Mouse (Mus musculus) thymus, postnatal 0 days (tissue): Measurements from ENCODE around the gene Slc30a1. TPM values are rescaled to one million over a fixed set of nuclear protein-coding genes. Genes with fewer than 3 reads are reported as not detected.
A peak's percentile ranks its signal among the peaks of the same experiment; 100 is the strongest.

ENCODE experiments used
- DNase-seq: peaks from one replicate; pipeline ENCODE4 v3.0.0-alpha.2; 2015; ENCODE audit warnings: low spot score
- polyA plus RNA-seq: library from polyadenylated mRNA; unstranded; fragments of >200 nt; fragmentation: Nextera tagmentation; extraction: Ambion mirVana; gene quantifications from 2 replicates; pipeline ENCODE4 v1.2.1, GENCODE M21; 2015

The Slc30a1 gene
- polyA plus RNA-seq, 1 experiment from 2014 or later, result 2.6 TPM

- no peak for DNase-seq
Observed at GRCm38 (mm10) chr1:191896806-191897552, 9.6 kb upstream of the Slc30a1 start.

GRCm38 (mm10) chr1:191905637-191906533 is 682 bp upstream of the Slc30a1 start:
- DNase-seq, result no peak

GRCm38 (mm10) chr1:191907431-191907810 is 854 bp downstream of the Slc30a1 start:
- peak; percentile 65 for DNase-seq

GRCm38 (mm10) chr1:191908906-191909305 is 2.3 kb downstream of the Slc30a1 start:
- no peak for DNase-seq

- no peak for DNase-seq
Observed at GRCm38 (mm10) chr1:191909316-191909715, 2.7 kb downstream of the Slc30a1 start.

GRCm38 (mm10) chr1:191910646-191911045 is 4.1 kb downstream of the Slc30a1 start:
- no peak for DNase-seq

- DNase-seq, result no peak
Observed at GRCm38 (mm10) chr1:191911067-191911668, 4.6 kb downstream of the Slc30a1 start.

GRCm38 (mm10) chr1:191914647-191915046 is 8.1 kb downstream of the Slc30a1 start:
- DNase-seq, result no peak

GRCm38 (mm10) chr1:191915586-191915985 is 9.0 kb downstream of the Slc30a1 start:
- DNase-seq, result no peak

GRCm38 (mm10) chr1:191916876-191917275 is 10.3 kb downstream of the Slc30a1 start:
- no peak for DNase-seq

GRCm38 (mm10) chr1:191919336-191919735 is 12.8 kb downstream of the Slc30a1 start:
- DNase-seq, result no peak

- no peak for DNase-seq
Observed at GRCm38 (mm10) chr1:191921701-191922100, 15.1 kb downstream of the Slc30a1 start.

- DNase-seq, result no peak
Observed at GRCm38 (mm10) chr1:191925496-191925895, 18.9 kb downstream of the Slc30a1 start.

GRCm38 (mm10) chr1:191926681-191927080 is 20.1 kb downstream of the Slc30a1 start:
- no peak for DNase-seq

GRCm38 (mm10) chr1:191928345-191928744 is 21.8 kb downstream of the Slc30a1 start:
- DNase-seq, result no peak

- DNase-seq, result no peak
Observed at GRCm38 (mm10) chr1:191929065-191929464, 22.5 kb downstream of the Slc30a1 start.

GRCm38 (mm10) chr1:191929897-191930524 is 23.4 kb downstream of the Slc30a1 start:
- no peak for DNase-seq

- no peak for DNase-seq
Observed at GRCm38 (mm10) chr1:191930525-191931105, 24.0 kb downstream of the Slc30a1 start.

GRCm38 (mm10) chr1:191932286-191932985 is 25.9 kb downstream of the Slc30a1 start:
- DNase-seq, result no peak

GRCm38 (mm10) chr1:191932986-191933632 is 26.5 kb downstream of the Slc30a1 start:
- DNase-seq, result no peak
